Mouse (Mus musculus): ENCODE data around the gene Nprl2.
"Not testable (repeated sequence)": the region's sequence is repeated elsewhere in the genome, so short reads cannot be mapped to it uniquely, and the experiment has no call there.

Nprl2 gene

GRCm38 (mm10) chr9:107555031-107555457 is 13.0 kb downstream of the Nprl2 start:
- DNase-seq, result peak; percentile 82 to 86

- no peak for DNase-seq
Measured at GRCm38 (mm10) chr9:107555701-107556100, 13.7 kb downstream of the Nprl2 start.

- DNase-seq, result peak in 1 of 2 experiments; percentile 33
Measured at GRCm38 (mm10) chr9:107556346-107556745, 14.3 kb downstream of the Nprl2 start.

GRCm38 (mm10) chr9:107563029-107563581 is 21.1 kb downstream of the Nprl2 start, which contains the start of gene Tusc2:
Gene Tusc2 (plus strand): TSS chr9:107563255.
- peak; percentile 97 for DNase-seq

GRCm38 (mm10) chr9:107565556-107565955 is 23.5 kb downstream of the Nprl2 start:
- DNase-seq, result not testable (repeated sequence)

GRCm38 (mm10) chr9:107566041-107566709 is 24.1 kb downstream of the Nprl2 start:
- DNase-seq, result peak; percentile 89 to 92

- peak; percentile 82 to 84 for DNase-seq
Measured at GRCm38 (mm10) chr9:107566855-107567254, 24.8 kb downstream of the Nprl2 start.

- DNase-seq, result peak; percentile 70 to 80
Measured at GRCm38 (mm10) chr9:107567702-107568319, 25.8 kb downstream of the Nprl2 start, which contains the start of gene Hyal2. Gene Hyal2 (plus strand): TSS chr9:107567945.

- DNase-seq, result peak; percentile 90 to 92
Measured at GRCm38 (mm10) chr9:107568331-107569261, 26.6 kb downstream of the Nprl2 start.

GRCm38 (mm10) chr9:107569270-107569669 is 27.2 kb downstream of the Nprl2 start:
- no peak for DNase-seq

GRCm38 (mm10) chr9:107570016-107570415 is 28.0 kb downstream of the Nprl2 start:
- DNase-seq, result no peak

GRCm38 (mm10) chr9:107570845-107571244 is 28.8 kb downstream of the Nprl2 start:
- DNase-seq, result peak in 1 of 2 experiments; percentile 44

GRCm38 (mm10) chr9:107571534-107572326 is 29.7 kb downstream of the Nprl2 start:
- peak; percentile 52 to 74 for DNase-seq

GRCm38 (mm10) chr9:107572327-107572662 is 30.3 kb downstream of the Nprl2 start:
- DNase-seq, result no peak

- not testable (repeated sequence) for DNase-seq
Measured at GRCm38 (mm10) chr9:107573774-107574173, 31.7 kb downstream of the Nprl2 start.

GRCm38 (mm10) chr9:107575579-107576356 is 33.7 kb downstream of the Nprl2 start:
- peak in 1 of 2 experiments; percentile 59 for DNase-seq

- peak; percentile 81 to 90 for DNase-seq
Measured at GRCm38 (mm10) chr9:107576357-107577107, 34.5 kb downstream of the Nprl2 start, which contains the start of gene Hyal1. Gene Hyal1 (plus strand): TSS chr9:107576927.

GRCm38 (mm10) chr9:107577871-107578270 is 35.8 kb downstream of the Nprl2 start:
- DNase-seq, result no peak

GRCm38 (mm10) chr9:107578587-107578986 is 36.6 kb downstream of the Nprl2 start, which contains the start of gene Naa80:
Gene Naa80 (plus strand): TSS chr9:107578887.
- DNase-seq, result no peak
